Mouse (Mus musculus) liver, adult (tissue): ENCODE measurements around the gene Cox19.

Experiments used
- GATA4 ChIP-seq: IDR thresholded peaks from 2 replicates; pipeline ENCODE4 v1.6.1; 2014; ENCODE audit warnings: mild to moderate bottlenecking, low read length; ENCODE audit not compliant: insufficient replicate concordance

Gene Cox19

DNA sequence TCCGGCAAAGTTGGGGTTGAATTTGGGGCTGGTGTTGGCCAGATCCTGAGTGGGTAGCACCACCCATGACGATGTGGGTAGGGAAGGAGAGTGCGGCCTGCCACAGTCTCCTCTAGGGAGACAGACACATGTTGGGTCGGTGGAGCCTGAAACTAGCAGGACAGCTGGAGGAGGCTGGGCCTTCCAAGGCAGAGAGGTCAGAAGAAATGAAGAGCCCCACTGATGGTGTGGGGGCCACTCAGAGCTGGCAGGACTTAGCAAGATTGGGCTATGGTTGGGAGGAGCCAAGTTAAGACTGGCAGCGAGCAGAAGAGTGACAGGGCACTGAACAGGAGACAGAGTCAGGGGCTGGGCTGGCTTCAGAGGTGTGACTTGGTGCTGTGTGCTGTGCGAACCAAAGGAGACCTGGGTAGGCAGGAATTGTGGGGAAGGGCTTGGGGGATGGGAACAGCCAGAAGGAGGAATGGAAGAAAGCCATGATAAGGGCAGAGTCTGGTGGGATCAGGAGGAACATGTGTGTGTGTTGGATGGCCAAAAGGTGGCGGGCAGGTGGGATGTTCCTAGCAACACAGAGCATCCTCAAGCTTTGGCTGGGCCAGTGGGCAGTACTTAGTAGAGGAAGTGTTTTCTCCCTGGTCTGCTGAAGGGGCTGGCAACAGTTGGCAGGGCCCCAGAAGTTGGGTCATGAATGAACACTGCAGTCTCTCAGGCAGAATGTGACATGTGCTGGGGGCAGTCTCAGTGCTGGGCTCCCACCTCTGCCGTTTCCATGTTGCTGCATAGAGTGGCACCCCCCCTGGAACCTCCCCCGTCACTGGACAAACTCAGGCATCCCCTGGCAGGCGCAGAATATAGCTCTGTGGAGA lies 36.3 kb upstream of the Cox19 start:
- TF ChIP-seq GATA4, result no peak

DNA sequence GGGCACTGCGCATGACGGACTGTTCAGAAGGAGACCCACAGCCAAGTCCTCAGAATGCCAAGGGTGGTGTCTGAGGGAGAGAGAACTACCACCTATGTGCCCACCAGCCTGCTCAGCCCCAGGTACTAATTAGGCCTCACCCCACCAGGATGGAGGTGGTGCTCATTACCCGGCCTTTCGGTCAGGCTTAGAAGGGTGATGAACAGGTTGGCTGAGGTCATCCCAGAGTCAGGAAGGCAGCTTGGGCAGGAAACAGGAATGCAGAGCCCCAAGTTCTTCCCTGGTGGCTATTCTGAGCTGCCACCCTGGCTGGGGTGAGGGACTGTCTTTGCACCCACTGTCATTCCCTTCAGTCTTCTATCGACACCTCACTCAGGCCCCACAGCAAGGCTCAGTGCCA lies 34.8 kb upstream of the Cox19 start:
- no peak for TF ChIP-seq GATA4

DNA sequence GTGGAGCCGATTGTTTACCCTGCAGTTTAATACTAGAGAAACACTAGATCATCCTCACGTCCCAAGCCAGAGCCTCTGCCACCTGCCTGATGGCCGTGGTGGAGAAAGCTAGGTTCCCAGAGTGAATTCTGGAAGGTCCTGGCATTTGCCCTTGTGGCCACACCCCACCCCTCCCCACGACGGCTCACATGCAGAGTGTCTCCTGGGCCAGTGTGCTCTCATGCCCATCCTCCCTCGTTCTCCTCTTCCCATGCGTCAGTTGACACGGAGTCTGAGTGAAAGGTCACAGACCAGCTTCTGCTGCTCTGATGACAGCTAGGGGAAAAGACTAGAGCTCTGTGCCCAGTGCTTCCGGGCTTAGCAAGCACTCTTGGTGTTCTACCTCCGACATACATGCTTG lies 33.3 kb upstream of the Cox19 start:
- TF ChIP-seq GATA4, result no peak

DNA sequence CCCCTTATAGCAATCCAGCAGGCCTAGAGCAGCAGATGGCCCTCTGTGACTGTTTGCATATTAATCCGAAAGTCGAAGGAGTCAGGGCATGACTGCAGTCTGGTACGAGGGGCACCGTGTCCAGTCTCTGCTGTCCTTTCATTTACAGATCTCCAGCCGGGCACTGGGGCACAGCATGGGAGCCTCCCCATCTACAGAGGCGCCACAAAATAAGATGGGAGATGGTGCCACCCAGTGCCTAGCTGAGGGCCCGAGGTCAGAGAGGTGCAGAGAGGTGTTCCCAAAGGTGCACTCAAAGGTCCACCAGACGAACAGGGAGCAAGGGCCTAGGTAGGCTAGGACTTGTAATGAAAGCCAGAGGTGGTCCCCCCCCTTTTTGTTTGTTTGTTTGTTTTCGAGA lies 32.0 kb upstream of the Cox19 start:
- TF ChIP-seq GATA4, result no peak

DNA sequence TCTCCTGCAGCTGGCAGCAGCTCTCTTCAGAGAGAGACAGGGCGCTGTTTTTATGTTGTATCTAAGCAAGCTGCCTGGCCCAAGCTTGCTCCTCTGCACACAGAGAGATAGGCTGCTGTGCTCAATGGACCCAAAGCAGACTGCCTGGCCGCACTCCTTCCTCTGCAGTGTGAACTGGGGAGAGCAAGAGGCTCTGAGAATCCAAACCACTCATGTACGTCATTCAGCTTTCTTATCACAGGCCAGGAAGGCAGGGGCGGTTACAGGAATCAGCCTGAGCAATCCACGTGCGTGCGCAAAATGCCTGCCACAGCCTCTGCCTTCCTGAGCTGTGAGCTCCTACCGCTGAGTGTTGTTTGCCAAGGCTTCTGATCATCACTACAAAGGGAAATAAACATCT lies 31.5 kb upstream of the Cox19 start:
- TF ChIP-seq GATA4, result peak; percentile 92

DNA sequence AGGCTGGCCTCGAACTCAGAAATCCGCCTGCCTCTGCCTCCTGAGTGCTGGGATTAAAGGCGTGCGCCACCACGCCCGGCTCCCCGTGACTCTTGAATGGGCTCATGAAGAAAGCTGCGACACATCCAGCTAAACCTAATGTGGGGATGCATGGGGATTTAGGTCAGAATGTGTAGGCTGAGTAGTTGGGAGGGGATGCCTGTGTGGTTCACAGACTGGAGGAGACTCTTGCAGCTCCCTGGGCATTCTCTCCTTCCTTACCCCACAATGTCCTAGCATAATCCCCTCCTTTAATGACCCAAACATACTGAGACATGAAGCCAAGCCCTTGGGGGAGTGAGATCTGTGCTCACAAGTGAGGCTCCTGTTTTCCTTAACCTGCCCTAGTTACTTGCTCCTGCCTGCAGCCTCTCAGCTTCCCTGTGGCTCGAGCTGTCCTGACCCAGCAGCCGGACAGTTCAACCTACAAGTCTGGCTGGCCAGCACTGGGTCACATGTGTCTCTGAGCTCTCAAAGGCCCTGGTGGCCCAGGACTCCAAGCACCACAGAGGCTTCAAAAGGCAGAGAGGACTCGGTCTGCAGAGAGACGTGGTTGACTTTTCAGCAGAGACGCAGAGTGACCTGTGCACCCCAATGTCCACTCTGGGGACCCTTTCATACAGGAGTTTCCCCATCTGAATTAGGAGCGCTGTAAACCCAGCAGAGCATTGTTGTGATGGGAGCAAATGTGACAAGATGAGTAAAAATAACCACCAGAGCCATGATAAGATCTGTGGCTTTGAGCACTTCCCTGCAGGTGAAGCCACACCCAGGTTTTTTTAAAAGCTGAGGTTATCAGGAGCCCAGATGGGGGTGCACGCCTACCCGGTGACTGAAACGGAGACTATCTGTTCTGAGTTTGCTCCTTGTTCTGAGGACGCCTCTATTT lies 30.6 kb upstream of the Cox19 start:
- TF ChIP-seq GATA4, result no peak

DNA sequence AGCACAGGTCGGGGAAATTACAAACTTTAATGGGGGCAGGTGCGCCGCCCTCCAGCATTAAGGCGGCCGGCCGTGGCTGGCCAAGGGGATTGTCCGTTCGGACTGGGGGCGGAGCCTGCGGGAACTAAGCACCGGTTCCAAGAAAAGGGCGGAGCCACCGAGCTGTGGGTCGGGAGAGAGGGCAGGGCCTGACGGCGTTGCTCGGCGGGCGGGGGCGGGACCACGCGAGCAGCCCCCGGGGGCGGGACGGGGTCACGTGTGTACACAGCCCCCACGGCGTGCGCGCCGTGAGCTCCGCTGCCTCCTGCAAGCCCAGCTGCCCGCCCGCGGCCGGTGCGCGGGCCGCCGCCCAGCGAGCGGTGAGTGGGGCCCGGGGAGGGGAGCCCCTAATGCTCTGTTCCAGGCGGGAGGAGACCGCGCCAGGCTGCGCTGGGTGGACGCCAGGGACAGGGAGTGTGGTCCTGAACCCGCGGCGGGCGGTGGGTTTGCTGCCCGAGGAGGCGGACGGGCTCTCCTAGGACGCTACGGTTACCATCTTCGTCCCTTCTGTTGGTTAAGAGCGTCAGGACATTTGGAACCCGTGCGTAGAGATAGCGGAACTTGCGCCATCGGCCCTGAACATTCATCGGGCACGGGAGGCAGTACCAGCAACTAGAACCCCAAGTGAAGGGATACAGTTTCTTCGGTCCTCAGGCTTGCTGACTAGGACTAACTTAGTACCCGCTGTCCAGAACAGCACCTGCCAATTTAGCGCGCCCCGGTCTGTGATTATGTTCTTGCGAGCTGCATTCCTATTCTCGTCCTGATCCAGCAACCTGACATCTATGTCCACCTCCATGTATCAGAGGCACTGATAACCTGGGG lies 29.4 kb upstream of the Cox19 start:
- TF ChIP-seq GATA4, result peak; percentile 62; the same call in 1 of the 2 replicates

DNA sequence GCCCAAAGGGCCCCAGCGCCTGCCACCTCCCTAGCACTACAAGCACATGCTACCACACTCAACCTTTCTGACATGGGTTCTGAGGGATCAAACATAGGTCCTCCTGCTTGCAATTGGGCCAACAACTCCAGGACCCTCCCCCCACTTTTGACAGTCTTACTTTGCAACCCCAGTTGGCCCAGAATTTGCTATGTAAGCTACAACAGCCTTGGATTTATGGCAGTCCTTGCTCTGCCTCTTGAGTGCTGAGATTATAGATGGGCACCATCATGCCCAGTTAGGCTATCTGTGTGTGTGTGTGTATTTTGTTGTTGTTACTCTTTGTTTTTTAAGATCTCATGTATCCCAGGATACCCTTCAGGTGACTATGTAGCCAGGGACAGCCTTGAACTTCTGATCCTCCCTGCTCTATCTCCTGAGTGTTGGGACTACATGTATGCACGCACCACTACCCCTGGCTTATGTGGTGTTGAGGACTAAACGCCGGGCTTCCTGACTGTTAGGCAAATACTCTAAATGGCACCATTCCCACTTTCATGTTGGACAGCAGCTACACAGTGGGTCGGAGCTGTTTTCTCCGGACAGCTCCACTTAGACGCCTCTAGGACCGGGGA lies 28.7 kb upstream of the Cox19 start:
- TF ChIP-seq GATA4, result no peak

DNA sequence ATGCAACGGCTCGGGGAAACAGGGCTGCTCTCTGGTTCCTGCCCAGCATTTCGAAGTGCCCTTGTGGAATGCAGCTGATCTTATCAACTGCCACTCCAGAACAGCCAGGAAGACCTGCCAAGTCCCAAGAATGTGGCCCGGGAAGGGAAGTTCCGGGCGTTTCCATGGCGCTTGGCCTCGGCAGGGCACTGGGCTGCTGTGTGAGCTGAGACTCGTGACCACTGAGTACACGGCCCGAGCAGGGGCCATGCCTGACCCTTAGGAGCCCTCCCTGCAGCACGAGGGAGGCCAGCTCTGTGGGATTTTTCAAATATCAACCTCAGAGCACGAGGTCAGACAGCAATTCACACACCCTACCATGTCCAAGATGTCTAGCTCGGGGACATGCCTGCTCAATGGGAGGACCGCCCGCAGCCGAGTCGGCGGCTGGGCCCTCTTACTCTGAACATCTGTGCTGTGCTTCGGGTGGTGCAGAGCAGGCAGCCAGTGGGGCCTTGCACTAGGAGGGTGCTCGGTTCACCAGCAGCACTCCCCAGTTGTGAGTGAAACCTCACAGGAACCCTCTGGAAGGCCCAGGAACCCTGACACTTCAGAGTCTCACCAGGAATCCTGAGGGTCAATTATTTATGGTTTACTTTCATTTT lies 27.9 kb upstream of the Cox19 start:
- peak; percentile 94; the same call in 1 of the 2 replicates for TF ChIP-seq GATA4

DNA sequence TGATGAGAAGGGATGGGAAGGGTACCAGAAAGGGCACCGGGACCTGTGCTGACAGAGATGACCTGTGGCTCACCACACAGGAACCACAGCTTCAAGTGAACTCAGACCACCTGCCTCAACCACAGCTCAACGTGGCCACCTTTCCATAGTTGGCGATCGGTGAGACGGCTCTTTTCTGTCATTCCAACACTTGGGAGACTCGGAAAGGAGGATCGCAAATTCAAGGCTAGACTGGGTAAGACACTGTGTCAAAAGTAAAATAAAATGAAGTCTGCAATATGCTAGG lies 27.0 kb upstream of the Cox19 start:
- no peak for TF ChIP-seq GATA4

DNA sequence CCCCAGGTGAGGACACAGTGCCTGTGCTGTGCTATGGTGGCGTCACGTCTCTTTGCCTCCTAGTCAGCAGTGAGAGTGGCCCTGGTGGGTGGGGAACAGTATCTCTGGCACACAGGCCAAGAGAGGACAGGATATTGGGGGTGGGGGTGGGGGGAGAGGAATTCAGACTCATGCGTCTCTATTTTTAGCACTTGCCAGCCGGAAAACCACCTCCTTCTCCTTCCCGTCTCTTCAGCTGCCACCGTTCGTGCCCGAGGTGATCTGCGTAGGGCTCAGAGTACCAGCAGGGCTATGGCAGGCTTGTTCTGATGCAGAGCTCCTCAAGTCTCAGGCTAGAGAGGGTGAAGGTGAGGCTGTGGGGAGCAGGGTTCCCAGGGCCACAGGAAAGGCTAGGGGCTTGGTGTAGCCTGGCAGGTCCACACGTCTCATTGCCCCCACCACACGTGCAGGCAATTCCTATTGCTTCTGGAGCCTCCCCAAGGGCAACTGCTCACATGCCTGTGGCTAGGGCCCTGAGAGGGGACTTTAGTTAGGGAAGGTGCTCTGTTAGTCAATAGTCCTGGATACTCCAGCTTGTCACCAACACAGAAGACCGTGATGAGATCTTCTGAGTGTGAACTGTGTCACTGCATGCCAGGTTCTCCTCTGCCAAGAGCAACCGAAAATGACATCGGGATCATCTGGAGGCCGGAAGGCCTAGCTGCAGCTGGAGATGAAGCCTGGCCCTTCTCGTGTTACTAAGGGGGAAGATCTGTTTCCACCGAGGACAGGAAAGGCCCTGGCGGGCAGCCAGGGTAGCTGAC lies 26.5 kb upstream of the Cox19 start, which contains the start of gene Gpr146:
Gene Gpr146, plus strand, starts transcription at position 230 of the 803 bp plus-strand sequence.
- TF ChIP-seq GATA4, result peak; percentile 59; the same call in 1 of the 2 replicates

DNA sequence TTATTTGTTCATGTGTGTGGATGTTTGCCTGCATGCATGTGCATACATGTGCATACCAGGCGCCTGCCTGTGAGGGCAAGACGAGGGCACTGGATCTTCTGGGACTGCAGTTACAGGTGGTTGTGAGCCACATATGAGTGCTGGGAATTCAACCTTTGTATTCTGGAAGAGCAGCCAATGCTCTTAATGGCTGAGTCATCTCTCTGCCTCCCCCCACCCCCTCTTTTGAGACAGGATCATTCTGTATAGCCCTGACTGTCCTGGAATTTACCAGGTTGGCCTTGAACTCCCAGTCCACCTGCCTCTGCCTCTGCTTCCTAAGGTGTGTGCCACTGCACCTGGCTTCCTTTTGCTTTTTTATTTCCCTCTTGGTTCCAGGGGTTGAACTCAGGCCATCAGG lies 23.6 kb upstream of the Cox19 start:
- no peak for TF ChIP-seq GATA4

DNA sequence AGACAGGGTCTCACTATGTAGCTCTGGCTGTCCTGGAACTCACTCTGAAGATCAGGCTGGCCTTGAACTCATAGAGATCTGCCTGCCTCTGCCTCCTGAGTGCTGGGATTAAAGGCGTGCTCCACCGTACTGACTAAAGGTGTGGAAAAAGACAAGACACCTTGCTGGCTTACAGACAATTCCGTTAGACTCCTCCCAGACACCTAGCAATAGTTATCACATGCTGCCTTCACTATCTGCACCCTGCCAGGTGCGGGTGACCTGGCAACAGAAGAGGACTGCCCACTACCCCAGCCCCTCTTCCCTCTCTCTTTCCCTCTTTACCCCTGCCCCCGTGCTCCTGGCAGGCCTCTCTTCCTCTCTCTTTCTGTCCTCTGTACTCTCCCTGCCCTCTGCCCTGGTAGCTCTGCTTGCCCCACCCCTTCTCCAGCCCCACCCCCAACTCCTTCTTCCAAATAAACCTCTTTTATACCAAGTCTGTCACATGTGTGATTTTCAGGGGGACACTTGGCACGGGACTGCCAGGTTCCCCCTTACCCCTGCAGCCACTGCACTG lies 22.7 kb upstream of the Cox19 start:
- TF ChIP-seq GATA4, result no peak

DNA sequence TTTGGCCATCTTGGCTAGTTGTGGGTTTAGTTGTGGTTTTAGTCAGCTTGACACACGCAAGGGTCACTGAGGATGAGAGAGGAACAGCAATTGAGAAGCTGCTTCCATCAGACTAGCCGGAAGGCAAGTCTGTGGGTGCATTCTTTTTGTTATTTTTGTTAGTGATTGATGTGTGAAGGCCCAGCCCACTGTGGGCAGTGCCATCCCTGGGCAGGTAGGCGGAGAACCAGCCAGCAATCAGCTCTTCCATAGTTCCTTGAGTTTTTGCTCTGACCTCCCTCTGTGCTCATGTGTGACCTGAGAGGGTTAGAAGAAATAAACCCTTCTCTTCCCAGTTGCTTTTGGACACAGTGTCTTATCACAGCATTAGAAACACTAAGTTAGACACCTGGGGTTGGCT lies 21.9 kb upstream of the Cox19 start:
- no peak for TF ChIP-seq GATA4
